Mouse (Mus musculus) fat pad, adult 2 months (tissue): ENCODE results near the gene Gli1.

Experiments used
- DNase-seq: peaks from one replicate; pipeline ENCODE4 v3.0.0-alpha.2; 2011; ENCODE audit warnings: low read depth, low spot score; ENCODE audit errors: extremely low read depth

Gli1 gene

DNA sequence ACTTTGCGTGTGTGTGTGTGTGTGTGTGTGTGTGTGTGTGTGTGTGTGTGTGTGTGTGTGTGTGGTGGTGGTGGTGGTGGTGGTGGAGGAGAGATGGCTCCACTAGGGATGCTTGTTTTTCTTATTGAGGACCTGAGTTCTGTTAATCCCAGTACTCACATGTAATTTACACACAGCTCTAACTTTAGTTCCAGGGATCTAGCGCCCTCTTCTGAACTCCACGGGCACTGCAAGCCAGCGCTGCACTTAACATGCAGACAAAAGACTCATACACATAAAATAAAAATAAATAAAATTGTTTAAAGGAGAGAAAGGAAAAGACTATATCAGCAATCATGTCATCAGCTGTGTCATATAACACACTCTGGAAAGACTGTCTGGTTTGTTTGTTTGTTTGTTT is 7.2 kb upstream of the Gli1 start:
- no peak for DNase-seq

DNA sequence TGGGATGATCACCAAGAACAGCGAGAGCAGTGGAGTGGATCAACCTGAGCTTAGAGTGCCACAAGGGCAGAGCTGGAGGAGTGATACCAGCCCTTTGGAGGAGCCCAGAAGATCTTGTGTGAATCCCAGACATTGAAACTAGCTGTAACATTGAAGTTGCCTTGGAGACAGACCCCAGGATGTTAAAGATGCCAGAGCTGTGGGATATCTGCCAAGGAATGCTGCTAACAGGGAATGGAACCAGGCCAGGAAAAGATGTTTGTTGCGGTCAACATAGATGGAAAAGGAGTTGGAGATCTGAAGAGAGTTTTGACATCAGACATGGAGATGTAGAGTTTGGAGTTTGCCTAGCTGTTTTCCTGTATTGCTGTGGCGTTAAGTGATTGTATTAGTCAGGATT is 4.4 kb upstream of the Gli1 start:
- no peak for DNase-seq

DNA sequence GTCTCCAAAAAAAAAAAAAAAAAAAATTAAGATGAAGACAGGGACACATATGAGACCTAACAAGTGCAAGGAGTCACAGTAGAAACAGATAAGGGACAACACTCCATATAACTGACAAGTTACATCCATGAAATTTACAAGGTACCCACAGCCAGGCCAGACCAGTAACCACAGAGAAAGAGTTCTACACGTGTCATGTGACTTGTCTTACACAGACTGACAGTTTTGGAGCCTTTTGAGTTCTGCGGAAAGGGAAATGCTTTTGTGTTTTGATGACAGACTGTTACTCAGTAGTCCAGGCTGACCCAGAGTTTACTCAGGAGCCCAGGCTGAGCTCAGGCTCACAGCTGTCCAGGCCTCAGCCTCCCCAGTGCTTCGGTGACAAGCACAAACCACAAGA is 1.3 kb upstream of the Gli1 start:
- no peak for DNase-seq

DNA sequence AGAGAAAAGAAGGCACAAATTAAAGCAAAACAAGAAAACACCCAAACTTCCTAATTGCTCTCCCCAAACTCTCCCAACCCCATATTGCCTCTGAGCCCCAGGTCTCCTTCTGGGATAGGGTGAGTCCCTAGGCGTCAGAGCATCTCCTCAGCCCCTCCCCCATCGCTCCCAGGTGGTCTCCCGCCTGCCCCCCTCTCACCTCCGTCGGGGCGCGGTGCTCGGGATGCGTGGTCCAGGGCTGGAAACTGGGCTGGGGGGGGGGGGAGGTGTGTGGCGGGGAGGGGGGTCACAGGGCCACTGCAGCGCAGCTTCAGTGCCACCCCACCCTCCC is 449 bp downstream of the Gli1 start:
- no peak for DNase-seq

DNA sequence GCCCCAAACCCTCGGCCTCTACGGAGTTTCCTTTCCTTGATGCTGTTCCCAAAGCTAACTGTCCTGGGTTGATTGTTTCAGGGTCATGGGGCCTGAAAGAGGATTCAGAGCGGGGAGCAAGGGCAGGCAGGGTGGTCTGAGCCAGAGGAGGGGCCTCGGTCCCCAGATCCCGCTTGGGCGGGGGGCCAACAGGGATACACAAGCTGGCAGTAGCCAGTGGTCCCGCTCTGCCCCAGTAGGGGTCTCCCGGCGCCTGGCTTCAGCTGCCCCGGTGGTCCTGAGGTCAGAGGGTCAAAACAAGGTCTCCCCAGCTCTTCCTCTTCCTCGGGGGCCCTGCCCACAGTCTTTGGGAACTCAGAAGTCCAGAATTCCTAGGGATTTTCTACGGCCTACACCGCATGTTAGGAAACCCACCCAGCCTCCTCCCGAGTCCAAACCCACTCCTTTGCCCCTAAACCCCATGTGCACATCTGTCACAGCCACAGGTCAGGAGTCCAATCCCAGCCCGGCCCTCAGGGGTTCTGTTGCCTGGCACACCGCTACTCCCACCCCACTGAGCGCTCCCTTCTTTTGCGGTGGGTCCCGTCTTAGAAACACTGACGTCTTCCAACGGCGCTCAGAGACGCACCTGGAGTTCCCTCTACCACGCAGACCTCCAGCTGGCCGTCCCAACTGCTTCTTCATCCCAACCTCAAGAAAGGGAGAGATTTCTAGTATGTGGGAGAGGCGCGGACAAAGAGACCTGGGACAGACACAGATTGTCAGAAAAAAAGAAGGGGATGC is 1.0 kb downstream of the Gli1 start:
- no peak for DNase-seq

DNA sequence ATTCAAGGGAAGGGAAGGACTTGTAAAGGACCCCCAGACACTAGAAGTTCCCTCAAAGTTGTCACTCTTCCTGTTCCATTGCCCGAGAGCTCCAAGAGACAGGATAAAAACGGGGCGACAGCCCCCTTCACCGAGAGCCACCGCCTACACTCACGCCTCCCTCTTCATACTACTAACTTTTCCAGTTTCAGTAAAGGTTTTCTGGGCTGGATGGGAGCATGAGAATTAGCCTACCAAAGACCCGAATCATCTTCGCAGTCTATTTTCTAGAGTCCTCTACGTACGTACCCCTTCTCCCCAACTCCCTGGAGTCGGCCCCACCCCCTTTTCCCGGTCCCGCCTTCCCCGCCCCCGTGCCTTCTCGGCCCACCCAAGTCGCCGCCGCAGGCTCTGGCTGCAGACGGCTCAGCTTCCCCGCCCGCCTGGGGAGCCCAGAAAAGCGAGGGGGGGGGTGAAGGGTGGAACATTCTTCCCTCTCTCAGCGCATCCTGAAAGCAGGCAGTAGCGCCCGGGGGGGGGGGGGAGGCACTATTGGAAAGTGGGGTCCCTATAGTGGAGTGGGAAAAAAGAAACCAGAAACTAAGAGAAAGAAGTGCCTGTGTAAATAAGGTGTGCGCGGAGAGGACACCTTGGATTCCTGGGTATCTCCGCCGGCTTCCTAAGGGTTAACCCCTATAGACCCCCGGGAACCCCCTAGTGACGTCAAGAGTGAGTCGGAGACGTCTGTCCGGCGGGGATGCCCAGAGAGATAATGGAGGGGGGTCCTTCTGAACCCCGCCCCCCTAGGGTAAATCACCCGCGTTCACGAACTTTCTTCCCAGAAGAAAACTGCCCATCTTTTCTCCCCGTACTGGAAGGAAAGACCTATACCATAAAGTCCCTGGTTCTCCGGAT is 1.8 kb downstream of the Gli1 start:
- no peak for DNase-seq

DNA sequence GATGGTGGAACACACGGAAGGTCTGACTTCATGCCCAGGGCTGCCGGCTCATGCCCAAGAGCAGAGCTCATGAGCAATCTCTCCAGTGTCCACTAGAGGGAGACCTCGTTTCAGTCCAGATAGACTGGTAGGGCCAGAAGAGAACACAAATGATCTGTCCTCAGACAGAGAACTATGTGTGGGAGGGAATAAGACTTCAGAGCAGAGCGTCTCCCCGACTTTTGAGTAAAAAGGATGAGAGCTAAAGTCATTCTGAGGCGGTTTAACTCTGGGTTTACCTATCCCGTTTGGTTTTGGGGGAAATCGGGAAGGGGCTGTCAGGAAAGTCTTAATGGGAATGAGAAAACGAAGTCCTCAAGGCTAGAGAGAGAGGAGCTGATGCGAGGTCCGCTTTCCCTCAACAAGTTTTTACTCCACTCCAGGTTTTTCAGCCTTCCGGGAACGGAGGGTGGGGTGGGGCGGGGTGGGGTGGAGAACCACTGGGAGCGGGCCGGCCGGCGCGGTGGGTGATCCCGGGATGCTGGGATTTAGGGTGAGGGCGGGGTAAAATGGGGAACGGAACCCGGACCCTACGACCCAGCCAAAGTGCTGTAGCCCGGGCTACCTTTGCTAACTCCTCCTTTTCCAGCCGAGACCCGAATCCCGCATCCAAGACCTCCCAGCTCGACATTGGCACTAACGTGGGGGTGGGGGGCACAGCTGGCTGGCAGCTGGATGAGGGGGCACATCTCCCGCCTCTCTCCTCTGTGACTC is 2.7 kb downstream of the Gli1 start:
- peak; percentile 51 for DNase-seq

DNA sequence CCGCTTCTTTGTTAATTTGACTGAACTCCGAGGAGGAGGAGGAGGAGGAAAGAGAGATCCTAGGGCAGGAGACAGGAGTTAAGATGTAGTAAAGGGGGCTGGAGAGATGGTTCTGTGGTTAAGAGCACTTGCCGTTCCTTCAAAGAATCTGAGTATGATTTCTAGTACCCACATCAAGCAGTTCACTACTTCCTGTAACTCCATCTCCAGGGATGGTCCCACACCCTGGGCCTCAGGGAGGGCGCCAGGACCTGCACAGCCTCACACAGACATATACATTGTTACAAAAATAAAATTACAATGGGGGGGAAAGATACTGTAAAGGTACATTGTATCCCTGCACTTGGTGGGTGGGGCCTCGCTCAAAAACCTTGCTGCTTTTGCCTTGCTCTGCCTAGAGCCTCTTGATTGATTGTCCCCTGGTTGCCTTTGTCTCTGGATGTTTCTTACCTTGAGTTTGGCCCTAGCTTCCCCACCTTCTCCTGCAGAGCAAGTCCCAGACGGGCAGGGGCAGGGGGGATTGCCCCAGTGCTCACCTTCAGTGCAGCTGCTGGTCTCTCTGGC is 4.2 kb downstream of the Gli1 start:
- no peak for DNase-seq

DNA sequence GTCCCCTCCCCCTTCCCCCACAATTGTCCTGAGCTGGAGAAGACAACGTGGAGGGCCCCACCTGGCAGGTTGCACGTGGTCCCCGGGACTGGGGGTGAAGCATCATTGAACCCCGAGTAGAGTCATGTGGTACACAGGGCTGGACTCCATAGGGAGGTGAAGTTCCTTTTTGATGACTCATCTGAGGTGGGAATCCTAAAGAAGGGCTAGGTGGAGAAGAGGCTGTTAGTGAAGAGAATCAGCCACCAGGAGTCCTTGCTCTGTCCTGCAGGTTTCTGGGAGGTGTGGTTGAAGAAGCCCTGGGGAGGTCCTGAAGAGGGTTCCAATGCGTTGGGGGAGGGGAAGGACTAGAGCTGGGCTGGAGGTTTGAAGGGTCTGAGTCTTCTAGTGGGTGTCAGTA is 4.8 kb downstream of the Gli1 start:
- no peak for DNase-seq

DNA sequence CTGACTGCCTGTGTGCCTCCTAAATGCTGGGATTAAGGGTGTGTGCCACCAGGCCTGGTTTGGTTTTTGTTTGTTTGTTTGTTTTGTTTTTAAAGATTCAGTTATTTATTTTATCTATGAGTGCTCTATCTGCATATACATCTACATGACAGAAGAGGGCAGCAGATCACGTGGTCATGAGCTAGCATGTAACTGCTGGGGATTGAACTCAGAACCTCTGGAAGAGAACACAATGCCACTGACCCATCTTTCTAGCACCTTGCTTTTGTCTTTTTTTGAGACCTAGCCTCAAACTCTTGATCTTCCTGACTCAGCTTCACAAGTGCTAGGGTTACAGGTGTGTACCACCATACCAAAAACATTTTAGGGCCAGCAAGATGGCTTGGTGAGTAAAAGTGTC is 6.5 kb downstream of the Gli1 start:
- no peak for DNase-seq

DNA sequence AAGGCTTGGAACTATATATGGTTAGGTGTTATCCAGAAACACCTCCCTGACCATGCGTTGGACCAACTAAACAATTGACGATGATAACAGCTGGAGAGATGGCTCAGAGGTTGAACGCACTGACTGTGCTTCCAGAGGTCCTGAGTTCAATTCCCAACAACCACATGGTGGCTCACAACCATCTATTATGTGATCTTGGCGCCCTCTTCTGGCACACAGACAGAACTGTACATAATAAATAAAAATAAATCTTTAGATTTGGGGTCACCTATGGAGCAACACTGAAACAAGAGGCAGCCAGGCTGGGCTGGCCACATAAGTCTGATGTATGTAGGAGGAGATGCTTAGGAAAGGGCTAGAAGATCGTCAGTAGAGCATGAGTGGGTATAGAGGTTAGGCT is 8.6 kb downstream of the Gli1 start:
- DNase-seq: no peak

DNA sequence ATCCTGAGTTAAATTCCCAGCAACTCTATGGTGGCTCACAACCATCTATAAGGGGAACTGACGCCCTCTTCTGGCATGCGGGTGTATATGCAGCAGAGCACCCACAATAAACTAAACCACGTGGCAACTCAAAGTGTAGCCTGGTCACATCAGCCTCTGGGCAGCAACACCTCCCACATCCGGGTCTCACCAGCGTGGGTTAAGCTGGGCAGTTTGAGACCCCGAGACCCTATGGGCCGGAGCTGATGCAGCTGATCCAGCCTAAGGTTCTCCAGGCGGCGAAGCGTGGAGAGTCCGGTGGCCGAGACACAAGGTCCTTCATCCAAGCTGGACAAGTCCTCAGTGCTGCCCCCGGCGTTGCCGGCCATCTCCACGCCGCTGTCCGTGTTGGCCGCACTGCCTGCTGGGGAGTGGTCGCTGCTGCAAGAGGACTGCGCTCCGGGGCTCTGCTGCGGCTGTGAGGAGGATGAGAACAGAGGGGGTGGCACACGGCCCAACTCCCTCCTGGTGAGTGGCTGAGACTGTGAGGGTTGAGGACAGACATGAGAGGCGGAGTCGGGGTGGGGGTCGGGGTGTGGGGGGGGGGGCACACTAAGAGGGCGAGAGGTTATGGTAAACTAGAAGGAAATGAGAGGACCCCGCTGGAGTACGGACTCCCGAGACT is 9.4 kb downstream of the Gli1 start:
- DNase-seq: no peak

DNA sequence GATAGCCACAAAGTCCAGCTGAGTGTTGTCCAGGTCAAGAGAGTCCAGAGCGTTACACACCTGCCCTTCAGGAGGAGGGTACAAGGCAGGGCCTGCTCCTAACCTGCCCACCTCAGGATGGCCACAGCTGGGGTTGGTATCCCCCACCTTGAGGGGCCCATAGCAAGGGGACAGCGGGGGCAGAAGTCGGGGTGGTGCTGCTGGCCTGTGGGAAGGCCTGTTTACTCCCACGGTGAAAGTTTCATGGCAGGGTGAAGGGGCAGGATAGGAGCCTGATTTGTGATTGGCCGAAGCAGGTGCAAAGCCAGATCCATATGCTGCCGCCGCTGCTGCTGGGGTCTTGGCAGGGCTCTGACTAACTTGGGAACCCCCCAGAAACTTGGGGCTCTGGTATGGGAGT is 11.6 kb downstream of the Gli1 start:
- DNase-seq: no peak

DNA sequence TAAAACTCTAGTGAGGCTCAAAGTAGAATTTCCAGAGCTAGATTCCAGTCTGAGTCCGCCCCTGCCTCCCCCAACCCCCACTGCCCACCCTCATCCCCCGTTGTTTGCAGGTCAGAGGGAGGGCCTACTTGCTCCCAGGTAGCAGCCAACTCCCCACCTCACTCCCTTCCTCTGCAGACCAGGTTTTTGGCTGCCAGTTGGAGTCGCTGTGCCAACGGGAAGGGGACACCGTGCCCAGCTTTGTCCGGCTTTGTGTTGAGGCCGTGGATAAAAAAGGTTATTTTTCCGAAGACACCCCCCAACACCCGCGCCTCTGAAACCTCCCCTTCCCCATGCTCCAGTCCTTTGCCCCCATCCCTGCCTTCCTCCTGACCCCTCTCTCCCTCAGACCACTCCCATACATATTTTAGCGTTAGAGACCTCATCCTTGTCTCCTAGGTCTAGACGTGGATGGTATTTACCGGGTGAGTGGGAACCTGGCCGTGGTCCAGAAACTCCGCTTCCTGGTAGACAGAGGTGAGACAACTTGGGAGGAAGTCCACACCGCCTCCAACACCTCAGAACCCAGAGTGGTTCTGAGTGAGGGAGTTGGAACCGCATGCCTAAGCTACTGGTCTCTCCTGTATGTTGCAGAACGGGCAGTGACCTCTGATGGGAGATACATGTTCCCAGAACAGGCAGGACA is 14.2 kb downstream of the Gli1 start:
- no peak for DNase-seq

DNA sequence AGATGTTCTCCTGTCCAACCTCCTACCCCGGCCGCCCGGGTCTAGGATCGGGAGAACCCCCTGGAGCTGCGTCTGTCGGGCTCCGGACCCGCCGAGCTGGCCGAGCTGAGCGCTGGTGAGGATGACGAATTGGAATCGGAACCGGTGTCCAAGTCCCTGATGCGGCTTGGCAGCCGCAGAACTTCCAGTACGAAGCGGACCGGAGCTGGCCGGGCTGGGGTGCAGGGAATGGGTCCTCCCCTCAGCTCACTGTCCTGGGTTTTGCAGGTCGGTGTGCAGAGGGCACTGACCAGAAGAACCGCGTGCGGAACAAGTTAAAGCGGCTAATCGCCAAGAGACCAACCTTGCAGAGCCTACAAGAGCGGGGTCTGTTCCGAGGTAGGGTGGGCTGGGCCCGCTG is 14.9 kb downstream of the Gli1 start:
- DNase-seq: no peak

DNA sequence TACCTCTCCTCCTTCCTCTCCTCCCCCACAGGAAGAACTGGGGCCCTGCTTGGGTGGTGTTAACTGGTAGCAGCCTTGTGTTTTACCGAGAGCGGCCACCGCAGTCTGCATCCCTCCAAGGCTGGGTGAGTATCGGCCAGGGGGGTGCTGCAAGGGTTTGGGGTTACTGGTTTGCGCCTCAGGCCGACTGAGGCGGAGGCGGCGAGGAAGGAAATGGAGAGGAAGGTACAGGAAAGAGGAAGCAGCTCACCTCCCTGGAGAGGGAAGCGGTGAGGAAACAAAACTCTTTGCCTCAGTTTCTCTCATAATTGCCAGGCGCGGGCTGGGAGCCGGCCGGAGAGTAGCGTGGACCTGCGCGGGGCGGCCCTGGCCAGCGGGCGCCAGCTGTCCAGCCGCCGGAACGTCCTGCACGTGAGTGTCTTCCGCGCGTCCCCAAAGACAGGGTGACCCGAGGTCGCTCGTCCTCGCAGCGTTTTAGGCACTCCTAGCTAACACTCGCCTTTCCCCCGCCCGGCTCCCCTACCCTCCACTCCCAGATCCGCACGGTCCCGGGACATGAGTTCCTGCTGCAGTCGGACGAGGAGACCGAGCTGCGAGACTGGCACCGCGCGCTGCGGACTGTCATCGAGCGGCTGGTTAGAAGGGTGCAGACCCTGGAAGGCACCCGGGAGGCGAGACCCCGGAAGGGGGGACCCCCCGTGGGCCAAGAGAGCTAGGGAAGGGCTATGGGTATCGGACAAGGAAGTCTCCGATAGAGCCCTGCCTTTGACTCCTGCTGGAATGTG is 15.6 kb downstream of the Gli1 start:
- DNase-seq: no peak

DNA sequence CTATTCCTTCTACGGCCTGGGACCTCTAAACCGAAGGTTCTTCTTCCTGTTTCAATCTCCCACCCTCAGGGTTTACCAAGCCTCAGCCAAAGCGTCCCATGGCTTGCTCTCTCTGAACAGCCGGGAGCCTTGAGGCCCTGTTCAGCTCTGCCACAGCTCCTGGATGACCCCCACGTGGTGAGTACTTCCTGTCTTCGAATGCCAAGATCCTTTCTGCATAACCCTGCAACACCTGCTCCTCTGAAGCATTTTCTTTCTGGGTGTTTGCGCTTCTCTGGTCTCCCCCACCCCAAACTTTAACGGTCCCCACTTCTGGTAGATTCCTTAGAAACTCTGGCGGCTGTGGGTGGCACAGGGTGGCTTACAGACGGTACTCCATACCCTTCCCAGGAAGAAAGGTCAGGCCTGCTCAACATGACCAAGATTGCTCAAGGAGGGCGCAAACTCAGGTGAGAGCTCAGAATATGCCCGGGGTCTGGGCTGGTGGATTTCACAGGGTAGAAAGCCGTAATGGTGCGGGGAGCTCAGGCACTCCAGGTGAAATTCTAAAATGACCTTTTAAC is 16.2 kb downstream of the Gli1 start:
- no peak for DNase-seq

DNA sequence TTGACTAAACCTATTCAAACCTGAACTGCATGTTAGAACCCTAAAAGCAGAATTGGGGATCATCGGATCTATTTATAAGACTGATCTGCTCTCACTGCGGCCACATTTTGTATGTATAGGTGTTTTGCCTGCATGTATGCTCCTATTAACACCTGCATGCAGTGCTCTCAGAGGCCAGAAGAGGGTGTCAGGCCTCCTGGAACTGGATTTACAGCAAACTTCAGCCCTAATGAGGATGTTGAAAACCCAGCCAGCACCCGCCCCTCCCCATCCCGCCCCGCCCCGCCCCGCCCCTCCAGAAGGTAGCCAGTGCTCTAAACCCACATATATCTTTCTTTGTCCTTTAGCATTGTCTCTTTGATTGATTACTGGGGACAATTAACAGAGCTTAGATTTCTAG is 17.3 kb downstream of the Gli1 start:
- DNase-seq: no peak

DNA sequence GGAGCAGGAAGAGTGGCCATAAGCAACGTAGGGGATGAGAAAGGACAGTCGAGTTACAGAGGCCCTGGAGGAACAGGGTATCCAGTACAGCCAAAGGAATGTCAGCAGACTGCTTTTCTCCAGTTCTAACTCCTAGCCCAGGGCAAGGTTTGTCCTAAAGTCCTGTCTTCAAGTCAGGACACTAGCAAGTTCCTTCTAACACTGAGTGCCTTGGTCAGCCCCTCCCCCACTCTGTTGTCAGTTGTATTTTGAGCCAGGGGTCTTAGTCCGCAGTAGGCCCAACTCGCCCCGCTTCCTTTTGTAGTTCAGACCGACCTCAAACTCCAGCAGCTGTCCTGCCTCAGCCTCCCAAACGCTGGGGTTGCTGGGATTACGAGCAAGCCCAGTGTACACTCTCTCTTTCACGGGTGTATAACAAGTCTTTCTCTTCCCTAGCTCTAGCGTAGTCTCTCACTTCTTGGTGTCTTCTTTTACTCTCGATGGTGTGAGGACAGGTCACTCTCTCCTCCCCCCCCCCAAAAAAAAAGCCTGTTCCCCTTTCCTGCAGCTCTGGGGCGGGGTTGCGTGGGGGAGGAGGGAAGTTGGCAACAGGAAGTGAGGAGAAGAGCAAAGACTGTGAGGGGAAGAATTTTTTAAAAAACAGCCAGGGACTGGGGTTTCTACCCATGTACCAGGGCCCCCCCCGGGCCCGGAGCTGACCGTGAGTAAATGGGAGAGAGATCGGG is 18.5 kb downstream of the Gli1 start:
- no peak for DNase-seq
